Mouse (Mus musculus): ENCODE measurements around the gene Lrrc17. TPM values are rescaled to one million over a fixed set of nuclear protein-coding genes. Genes with fewer than 3 reads are reported as not detected.

Lrrc17 gene
- total RNA-seq (2023) = not detected

GRCm38 (mm10) chr5:21543409-21544201 is at the start of gene Lrrc17:
Gene Lrrc17 (plus strand): TSS chr5:21543559.

Other genes starting within 250 kb of the Lrrc17 start
- gene Fgl2, start 170.9 kb upstream of the Lrrc17 start, total RNA-seq (2023) = 10 to 100 TPM in 1 of 2 experiments, 1 to 10 TPM in 1; 7.4 to 10.6 TPM
- gene Ccdc146, start 118.9 kb upstream of the Lrrc17 start, total RNA-seq (2023) = not detected
- 1 to 10 TPM; 3.2 to 5.7 TPM for gene Fam185a, start 118.6 kb upstream of the Lrrc17 start, total RNA-seq (2023)
- under 1 TPM in 1 of 2 experiments, not detected in 1; 0.27 TPM for gene Fbxl13, start 102.1 kb downstream of the Lrrc17 start, total RNA-seq (2023)
- 10 to 100 TPM; 35.9 to 37.5 TPM for gene Armc10, start 102.3 kb downstream of the Lrrc17 start, total RNA-seq (2023)
- 1 to 10 TPM; 2.4 to 2.6 TPM for gene Napepld, start 157.8 kb downstream of the Lrrc17 start, total RNA-seq (2023)
- 10 to 100 TPM; 82.1 to 87.1 TPM for gene Pmpcb, start 193.6 kb downstream of the Lrrc17 start, total RNA-seq (2023)
- gene Dnajc2, start 241.7 kb downstream of the Lrrc17 start, total RNA-seq (2023) = 10 to 100 TPM; 65.6 to 70.1 TPM
- gene Psmc2, start 241.7 kb downstream of the Lrrc17 start, total RNA-seq (2023) = 10 to 100 TPM; 72.1 to 72.9 TPM